Mouse (Mus musculus) liver, postnatal 0 days (tissue): ENCODE measurements around the gene Tex2.

ENCODE experiments used
- CTCF ChIP-seq: sonication (generic); IDR thresholded peaks from 2 replicates; pipeline ENCODE4 v1.5.1; 2016; ENCODE audit warnings: antibody characterized with exemption, low read depth
- EP300 ChIP-seq: IDR thresholded peaks from 2 replicates; pipeline ENCODE4 v1.6.1; 2016; ENCODE audit warnings: antibody characterized with exemption, low read depth, mild to moderate bottlenecking

DNA sequence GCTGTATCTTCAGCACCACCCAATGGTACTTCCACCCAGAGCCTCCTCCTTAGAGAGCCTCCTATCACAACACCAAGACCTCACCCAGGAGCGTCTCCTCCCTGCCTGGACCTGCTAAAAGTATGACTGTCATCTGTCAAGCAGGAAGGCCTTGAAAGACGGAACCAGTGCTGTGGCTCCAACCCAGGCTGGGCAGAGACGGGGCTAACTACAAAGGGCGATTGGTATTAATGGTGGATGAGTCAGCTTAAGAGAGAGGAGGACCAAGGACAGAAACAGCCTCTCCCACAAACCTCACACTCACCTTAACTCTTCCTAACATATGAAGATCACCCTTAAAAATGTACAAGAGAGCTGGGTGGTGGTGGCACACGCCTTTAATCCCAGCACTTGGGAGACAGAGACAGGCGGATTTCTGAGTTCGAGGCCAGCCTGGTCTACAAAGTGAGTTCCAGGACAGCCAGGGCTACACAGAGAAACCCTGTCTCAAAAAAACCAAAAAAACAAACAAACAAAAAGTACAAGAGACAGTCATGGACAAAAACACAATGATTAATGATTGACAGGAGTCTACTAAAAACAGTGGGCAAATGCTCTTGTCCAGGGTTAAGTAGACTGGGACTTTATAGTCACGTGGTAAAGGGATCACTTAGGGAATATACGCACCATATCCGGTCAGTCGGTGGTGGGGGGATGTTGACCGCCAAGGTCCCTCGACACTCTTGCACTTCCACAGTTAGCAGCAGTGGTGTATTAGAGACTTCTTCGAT lies 101.8 kb downstream of the Tex2 start:
- no peak for TF ChIP-seq CTCF
- TF ChIP-seq EP300: no peak
